Mouse (Mus musculus) bone marrow, adult 2 months (tissue): ENCODE measurements at regions not wholly inside any gene's neighbourhood (a gene's known extent, or its start where the extent isn't known, plus 50 kb on each side); places are given as distances from the start of the nearest gene placed in this dataset.

Experiments used
- CTCF ChIP-seq: fragments of 200-500 bp; IDR thresholded peaks from 2 replicates; pipeline ENCODE4 v1.5.1; 2011; ENCODE audit warnings: low read length, control low read depth; ENCODE audit not compliant: control insufficient read depth, insufficient read depth
- POLR2A ChIP-seq: fragments of 200-500 bp; IDR thresholded peaks from 2 replicates; pipeline ENCODE4 v1.6.1; 2011; ENCODE audit warnings: low read depth, mild to moderate bottlenecking, control low read depth, low read length, borderline replicate concordance; ENCODE audit not compliant: control insufficient read depth

DNA sequence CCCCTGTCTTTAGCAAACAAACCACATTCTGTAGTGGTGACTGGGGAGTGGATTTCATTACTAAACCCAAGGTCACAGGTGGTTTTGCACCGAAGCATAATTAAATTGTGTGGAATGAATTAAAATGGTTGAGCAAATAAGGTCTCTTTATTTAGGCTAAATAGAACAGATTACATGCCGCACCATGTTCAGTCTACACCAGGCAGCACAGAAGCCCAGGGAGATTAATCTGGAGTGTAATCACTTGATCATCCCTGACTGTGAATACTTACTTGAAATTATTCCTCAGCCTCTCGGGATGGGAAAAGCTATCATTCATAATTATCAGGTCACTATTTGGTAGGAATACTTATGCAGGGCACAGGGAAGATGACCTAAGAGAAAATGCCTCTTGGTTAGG, 1293.3 kb upstream of the Sel1l start:
- no peak for TF ChIP-seq POLR2A
- TF ChIP-seq CTCF, result no peak
